Mouse (Mus musculus) G1E (cell line): ENCODE data around the gene S100a13. TPM values are rescaled to one million over a fixed set of nuclear protein-coding genes. Genes with fewer than 3 reads are reported as not detected.

Experiments
- ATAC-seq: 2 replicates; pipeline ENCODE4 v1.8.0; 2016; ENCODE audit warnings: mild to moderate bottlenecking; ENCODE audit not compliant: insufficient number of reproducible peaks, poor library complexity, low FRiP score, severe bottlenecking; ENCODE audit errors: extremely low read depth
- DNase-seq: peaks from one replicate; pipeline ENCODE4 v3.0.0; 2012; ENCODE audit warnings: low spot score
- H3K27me3 ChIP-seq: 2 replicates; pipeline ENCODE4 v1.6.1; 2012; ENCODE audit warnings: mild to moderate bottlenecking, low read length, inconsistent platforms; ENCODE audit not compliant: insufficient read depth
- H3K36me3 ChIP-seq: replicated peaks from 2 replicates; pipeline ENCODE3; 2012; ENCODE audit warnings: mild to moderate bottlenecking, inconsistent platforms
- H3K4me1 ChIP-seq: 2 replicates; pipeline ENCODE4 v1.6.1; 2012; ENCODE audit warnings: low read depth, low read length, inconsistent platforms, mixed read lengths; ENCODE audit not compliant: insufficient read depth
- H3K4me3 ChIP-seq: 2 replicates; pipeline ENCODE4 v1.5.1; 2012; ENCODE audit warnings: low read depth, mild to moderate bottlenecking, inconsistent platforms, low read length, moderate library complexity, mixed read lengths
- H3K9me3 ChIP-seq: replicated peaks from 2 replicates; pipeline ENCODE4 v1.6.1; 2012; ENCODE audit warnings: inconsistent platforms
- CTCF ChIP-seq: IDR thresholded peaks from 2 replicates; pipeline ENCODE4 v1.5.1; 2012; ENCODE audit warnings: low read depth, low read length, inconsistent platforms, mixed read lengths
- GATA1 ChIP-seq: IDR thresholded peaks from 2 replicates; pipeline ENCODE4 v1.6.1; 2012; ENCODE audit warnings: borderline replicate concordance, low read length, inconsistent platforms, mixed read lengths
- GATA2 ChIP-seq: IDR thresholded peaks from 2 replicates; pipeline ENCODE4 v1.6.1; 2012; ENCODE audit warnings: low read depth, low read length, inconsistent platforms, borderline replicate concordance
- POLR2AphosphoS5 ChIP-seq: IDR thresholded peaks from 2 replicates; pipeline ENCODE4 v1.6.1; 2012; ENCODE audit warnings: low read depth, low read length, inconsistent platforms; ENCODE audit not compliant: insufficient replicate concordance
- TAL1 ChIP-seq: conservative IDR thresholded peaks from 2 replicates; pipeline ENCODE4 v1.6.1; 2012; ENCODE audit warnings: low read depth, low read length, inconsistent platforms, mixed read lengths
- polyA plus RNA-seq: library from polyadenylated mRNA; stranded (reverse); fragments of >175 nt; gene quantifications from 2 replicates; pipeline ENCODE4 v1.2.3, GENCODE M21; 2012
- total RNA-seq, 2 experiments: library from RNA; stranded (forward) in 1 of 2; stranded (reverse) in 1 of 2; fragments of 200-1000 nt in 1 of 2; fragments of >200 nt in 1 of 2; fragmentation: Nextera tagmentation in 1 of 2; gene quantifications; 2 replicates each; pipeline ENCODE4 v1.2.3; 2014 to 2017

S100a13 gene
- total and polyA plus RNA-seq, 3 experiments: 2.4 to 67.3 (median 25.3) TPM

DNA sequence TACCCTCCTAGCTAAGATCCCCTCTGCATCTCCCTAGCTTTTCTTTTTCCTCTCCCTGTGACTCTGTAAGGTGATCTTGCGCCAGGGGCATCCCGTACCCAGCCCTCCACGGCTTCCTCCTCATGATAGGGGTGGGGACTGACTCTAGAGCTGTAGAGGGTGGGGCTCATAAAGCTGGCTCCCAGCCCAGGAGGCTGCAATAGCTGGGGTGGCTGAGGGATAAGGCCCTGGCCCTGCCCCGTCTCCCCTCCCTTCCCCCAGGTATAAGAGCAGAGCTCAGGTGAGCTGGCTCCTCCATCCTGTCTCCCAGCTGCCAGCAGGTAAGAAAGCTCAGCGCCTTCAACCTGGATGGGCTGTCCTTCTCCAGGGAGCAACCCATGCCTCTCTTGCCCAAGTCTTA lies 12.3 kb downstream of the S100a13 start, which contains the start of gene S100a14:
Gene S100a14 (plus strand): TSS at position 277 of the 400 bp plus-strand sequence.
- H3K4me3 ChIP-seq: no peak within 1 kb of the TSS
- peaks cover 9% of the 10 kb centered on the region for H3K4me1 ChIP-seq
- H3K36me3 ChIP-seq: peaks cover 5% of the 10 kb centered on the region
- peaks cover 33% of the 10 kb centered on the region for H3K27me3 ChIP-seq
- ATAC-seq: no peak
- H3K9me3 ChIP-seq: no peaks in the 10 kb centered on the region
- DNase-seq: no peak
- no peak for TF ChIP-seq GATA1
- TF ChIP-seq POLR2AphosphoS5: no peak
- no peak for TF ChIP-seq TAL1
- no peak for TF ChIP-seq GATA2
- TF ChIP-seq CTCF: no peak

DNA sequence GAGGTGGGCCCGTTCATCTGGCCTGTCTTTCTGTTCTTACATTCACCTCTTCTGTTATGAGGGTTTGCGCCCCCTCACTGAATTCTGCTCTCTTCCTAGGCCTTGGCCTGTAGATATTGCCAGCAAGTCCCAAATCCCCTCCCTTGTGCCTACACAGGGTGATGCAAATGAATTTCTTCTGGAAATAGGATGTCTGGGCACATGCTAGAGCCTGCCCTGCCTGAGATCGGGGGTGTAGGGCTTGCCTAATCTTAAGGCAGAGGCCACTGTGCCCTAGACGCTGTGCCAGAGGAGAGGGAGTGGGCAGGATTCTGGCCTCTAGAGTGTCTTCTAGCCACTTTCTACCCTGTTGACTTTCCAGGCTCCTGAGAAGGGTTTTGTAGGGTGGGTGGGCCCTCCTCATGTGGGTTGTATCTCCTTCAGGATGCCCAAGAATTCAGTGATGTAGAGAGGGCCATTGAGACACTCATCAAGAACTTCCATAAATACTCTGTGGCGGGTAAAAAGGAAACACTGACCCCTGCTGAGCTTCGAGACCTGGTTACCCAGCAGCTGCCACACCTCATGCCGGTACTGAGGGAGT lies 13.1 kb downstream of the S100a13 start:
- no peak for TF ChIP-seq GATA2
- no peak for TF ChIP-seq POLR2AphosphoS5
- TF ChIP-seq CTCF: no peak
- TF ChIP-seq TAL1: no peak
- no peak for TF ChIP-seq GATA1
- ATAC-seq (no peak), DNase-seq (no peak)
- Histone ChIP-seq H3K36me3 (peaks cover 5% of the 10 kb centered on the region), H3K4me1 (peaks cover 9% of the 10 kb centered on the region), H3K27me3 (peaks cover 39% of the 10 kb centered on the region), H3K4me3 (no peak overlapping the region), H3K9me3 (no peaks in the 10 kb centered on the region)

DNA sequence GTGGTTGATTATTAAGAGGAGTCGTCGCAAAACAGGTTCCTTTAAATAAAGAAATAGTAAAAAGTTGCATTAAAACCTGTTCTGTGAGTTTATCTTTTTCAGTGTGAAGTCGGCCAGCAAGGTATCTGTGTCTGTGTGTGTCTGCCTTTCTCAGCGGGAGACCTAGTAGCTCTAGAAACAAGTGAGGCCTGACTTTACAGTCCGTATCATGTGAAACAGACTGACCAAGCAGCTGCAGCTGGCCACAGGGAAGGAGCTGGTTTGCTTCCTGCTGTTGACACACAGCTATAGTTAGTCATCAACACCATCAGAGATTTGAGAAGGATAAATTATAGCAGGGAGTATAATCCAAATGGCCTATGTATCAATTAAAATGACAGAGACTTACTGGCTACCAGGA lies 17.5 kb downstream of the S100a13 start:
- DNase-seq (no peak), ATAC-seq (no peak)
- peaks cover 32% of the 10 kb centered on the region for H3K27me3 ChIP-seq
- no peaks in the 10 kb centered on the region for H3K36me3 ChIP-seq
- peaks cover 2% of the 10 kb centered on the region; the same call in 1 of the 2 replicates for H3K4me1 ChIP-seq
- H3K9me3 ChIP-seq: no peaks in the 10 kb centered on the region
- no peak overlapping the region for H3K4me3 ChIP-seq
- TF ChIP-seq POLR2AphosphoS5 (no peak), CTCF (no peak), TAL1 (no peak), GATA1 (no peak), GATA2 (no peak)

DNA sequence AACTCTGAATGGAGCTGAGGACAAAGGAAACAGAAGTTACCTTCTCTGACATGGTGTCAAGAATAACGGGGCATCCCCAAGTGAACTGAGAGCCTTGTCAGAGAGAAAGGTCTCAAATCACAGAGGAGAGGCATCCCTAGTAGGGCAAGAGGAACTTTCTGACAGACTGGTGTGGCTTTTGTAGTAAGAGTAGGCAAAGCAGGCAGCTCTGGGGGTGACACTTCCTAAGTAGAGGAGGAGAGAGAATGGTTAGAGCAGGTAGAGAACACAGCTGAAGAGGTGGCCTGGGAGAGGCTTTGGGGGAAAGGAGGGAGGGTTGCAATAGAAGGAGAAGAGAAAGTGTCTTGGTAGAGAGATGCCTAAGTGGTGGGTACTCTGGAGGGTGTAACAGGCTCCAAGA lies 21.2 kb downstream of the S100a13 start:
- Histone ChIP-seq H3K27me3 (peaks cover 18% of the 10 kb centered on the region), H3K4me1 (no peaks in the 10 kb centered on the region), H3K36me3 (no peaks in the 10 kb centered on the region), H3K9me3 (no peaks in the 10 kb centered on the region), H3K4me3 (no peak overlapping the region)
- no peak for DNase-seq
- TF ChIP-seq GATA1 (no peak), TAL1 (no peak), GATA2 (no peak), CTCF (no peak), POLR2AphosphoS5 (no peak)
- no peak for ATAC-seq

DNA sequence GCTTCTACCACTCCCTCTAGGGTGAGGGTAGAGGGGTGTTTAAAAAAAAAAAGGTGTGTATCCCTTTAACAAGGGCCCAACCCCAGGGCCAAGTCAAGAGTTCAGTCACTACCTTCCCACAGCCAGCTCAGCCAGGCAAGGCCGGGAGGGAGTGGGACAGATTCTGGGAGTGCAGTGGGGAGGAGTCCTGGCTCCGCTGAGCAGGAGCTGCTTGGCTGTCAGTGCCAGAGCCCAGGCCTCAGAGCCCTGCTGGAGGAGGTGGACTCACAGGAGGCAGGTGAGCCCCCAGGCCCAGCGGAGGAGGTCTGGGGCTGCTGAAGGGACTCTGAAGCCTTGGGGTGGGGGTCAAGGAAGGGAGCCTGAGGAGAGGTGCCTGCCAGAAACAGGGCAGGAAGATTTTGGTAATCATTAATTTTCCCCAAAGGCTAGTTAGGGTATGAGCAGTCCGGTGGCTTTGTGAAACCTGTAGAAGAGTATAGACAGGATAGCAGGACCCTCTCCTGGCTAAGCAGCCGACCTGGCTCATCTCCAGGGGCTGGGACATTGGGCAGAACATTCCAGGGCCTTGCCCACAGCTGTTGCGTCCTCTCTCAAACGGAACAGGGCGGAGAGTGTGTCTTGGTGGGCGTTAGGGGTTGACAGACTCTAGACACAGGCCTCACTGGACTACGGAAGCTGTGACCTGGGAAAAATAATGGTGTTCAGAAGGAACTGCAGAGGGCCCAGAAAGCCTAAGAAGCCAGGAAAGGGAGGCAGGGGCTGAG lies 23.1 kb downstream of the S100a13 start, which contains the start of gene S100a16:
Gene S100a16 (plus strand): TSS at position 114 of the 764 bp plus-strand sequence.
- Histone ChIP-seq H3K36me3 (no peaks in the 10 kb centered on the region), H3K9me3 (no peaks in the 10 kb centered on the region), H3K4me3 (no peak within 1 kb of the TSS), H3K27me3 (peaks cover 30% of the 10 kb centered on the region), H3K4me1 (no peaks in the 10 kb centered on the region)
- TF ChIP-seq TAL1 (no peak), CTCF (no peak), GATA1 (no peak), POLR2AphosphoS5 (no peak), GATA2 (no peak)
- ATAC-seq (no peak), DNase-seq (no peak)

DNA sequence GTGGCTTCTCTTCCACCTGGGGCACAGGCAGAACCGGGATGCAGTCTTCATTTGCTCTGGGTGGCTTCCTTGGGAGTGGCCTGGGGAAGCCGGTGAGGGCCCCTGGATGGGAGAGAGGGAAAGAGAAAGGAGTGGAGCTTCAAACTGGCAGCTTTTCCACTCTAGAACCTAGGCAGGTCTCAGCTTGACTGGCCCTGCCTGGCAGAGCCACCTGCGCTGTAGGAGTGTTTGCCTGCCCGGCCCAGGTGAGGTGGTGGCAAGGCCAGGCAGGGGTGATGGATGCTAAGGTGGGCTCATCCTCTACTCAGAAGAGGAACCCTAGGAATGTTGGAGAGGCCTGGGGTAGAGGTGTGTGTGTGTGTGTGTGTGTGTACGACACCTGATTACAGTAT lies 23.7 kb downstream of the S100a13 start:
- no peak for DNase-seq
- Histone ChIP-seq H3K36me3 (no peaks in the 10 kb centered on the region), H3K9me3 (no peaks in the 10 kb centered on the region), H3K27me3 (peaks cover 35% of the 10 kb centered on the region), H3K4me1 (no peaks in the 10 kb centered on the region), H3K4me3 (no peak overlapping the region)
- ATAC-seq: no peak
- TF ChIP-seq GATA1: no peak
- TF ChIP-seq CTCF: no peak
- no peak for TF ChIP-seq TAL1
- no peak for TF ChIP-seq POLR2AphosphoS5
- TF ChIP-seq GATA2: no peak
